Mouse (Mus musculus) liver, embryonic 15.5 days (tissue): ENCODE results near the gene Reep1. TPM values are rescaled to one million over a fixed set of nuclear protein-coding genes. Genes with fewer than 3 reads are reported as not detected.

ENCODE experiments used
- ATAC-seq: fragments of 200-750 bp; cut with Nextera tagmentation; 2 replicates; pipeline ENCODE4 v1.8.0; 2017; ENCODE audit warnings: moderate number of reproducible peaks, mild to moderate bottlenecking, moderate library complexity; ENCODE audit not compliant: insufficient read depth
- H3K27ac ChIP-seq: fragments of 300-500 bp; sonication (generic); replicated peaks from 2 replicates; pipeline ENCODE4 v1.5.1; 2015; ENCODE audit warnings: mild to moderate bottlenecking, inconsistent platforms
- H3K27me3 ChIP-seq: fragments of 300-500 bp; sonication (generic); 2 replicates; pipeline ENCODE4 v1.6.1; 2015; ENCODE audit warnings: mild to moderate bottlenecking, inconsistent platforms
- H3K36me3 ChIP-seq: fragments of 300-500 bp; sonication (generic); replicated peaks from 2 replicates; pipeline ENCODE4 v1.6.1; 2015; ENCODE audit warnings: moderate library complexity, mild to moderate bottlenecking, inconsistent platforms
- H3K4me1 ChIP-seq: fragments of 300-500 bp; sonication (generic); replicated peaks from 2 replicates; pipeline ENCODE4 v1.6.1; 2015; ENCODE audit warnings: inconsistent platforms
- H3K4me2 ChIP-seq: fragments of 300-500 bp; sonication (generic); 2 replicates; pipeline ENCODE4 v1.6.1; 2015; ENCODE audit warnings: moderate library complexity, mild to moderate bottlenecking, inconsistent platforms
- H3K4me3 ChIP-seq: fragments of 300-500 bp; sonication (generic); replicated peaks from 2 replicates; pipeline ENCODE4 v1.5.1; 2015; ENCODE audit warnings: mild to moderate bottlenecking, inconsistent platforms
- H3K9ac ChIP-seq: fragments of 300-500 bp; sonication (generic); 2 replicates; pipeline ENCODE4 v1.6.1; 2015; ENCODE audit warnings: moderate library complexity, mild to moderate bottlenecking, inconsistent platforms
- H3K9me3 ChIP-seq: fragments of 300-500 bp; sonication (generic); replicated peaks from 2 replicates; pipeline ENCODE4 v1.6.1; 2016; ENCODE audit warnings: inconsistent platforms
- WGBS: fragments of 180-500 bp; shearing (Covaris S2); methylation state at CpG from one replicate; pipeline ENCODE4 v1.1.7; 2015; ENCODE audit warnings: mixed read lengths; ENCODE audit not compliant: insufficient replicate concordance; 5-methylcytosine and 5-hydroxymethylcytosine counted together
- polyA plus RNA-seq: library from polyadenylated mRNA; unstranded; fragments of >200 nt; fragmentation: Nextera tagmentation; extraction: Ambion mirVana; gene quantifications from 2 replicates; pipeline ENCODE4 v1.2.1, GENCODE M21; 2015

Gene Reep1
- polyA plus RNA-seq, 1 experiment from 2014 or later = 3.3 TPM

GRCm38 (mm10) chr6:71736101-71736500 lies 28.7 kb downstream of the Reep1 start:
- WGBS = 40% methylated on average over 5 of the region's 5 CpGs
- Histone ChIP-seq H3K4me2 (no peak overlapping the region), H3K4me1 (peaks cover 4% of the 10 kb centered on the region; the same call in 1 of the 2 replicates), H3K27me3 (no peaks in the 10 kb centered on the region), H3K36me3 (no peaks in the 10 kb centered on the region), H3K9me3 (no peaks in the 10 kb centered on the region), H3K4me3 (no peak overlapping the region), H3K9ac (no peak overlapping the region), H3K27ac (0 out of 2 replicates have a peak overlapping the region, but pooled peaks have one; percentile 29)
- ATAC-seq = no peak

- peak; percentile 40; the same call in 1 of the 2 replicates for ATAC-seq
- 51% methylated on average over 8 of the region's 8 CpGs for WGBS
- no peaks in the 10 kb centered on the region for H3K27me3 ChIP-seq
These were observed 29.8 kb downstream of the Reep1 start for GRCm38 (mm10) chr6:71737202-71737601.

GRCm38 (mm10) chr6:71738611-71739010 lies 31.2 kb downstream of the Reep1 start:
- H3K27ac ChIP-seq = no peak overlapping the region
- H3K4me1 ChIP-seq = peaks cover 4% of the 10 kb centered on the region; the same call in 1 of the 2 replicates
- ATAC-seq = no peak
- no peaks in the 10 kb centered on the region for H3K36me3 ChIP-seq
- H3K9ac ChIP-seq = no peak overlapping the region
- H3K4me3 ChIP-seq = no peak overlapping the region
- no peaks in the 10 kb centered on the region for H3K9me3 ChIP-seq
- no peak overlapping the region for H3K4me2 ChIP-seq
- 51% methylated on average over 4 of the region's 4 CpGs for WGBS
- H3K27me3 ChIP-seq = no peaks in the 10 kb centered on the region

More at GRCm38 (mm10) chr6:71737202-71737601, 29.8 kb downstream of the Reep1 start:
- Histone ChIP-seq H3K9me3 (no peaks in the 10 kb centered on the region), H3K4me2 (no peak overlapping the region), H3K4me3 (no peak overlapping the region), H3K27ac (no peak overlapping the region), H3K4me1 (peaks cover 4% of the 10 kb centered on the region; the same call in 1 of the 2 replicates), H3K9ac (no peak overlapping the region), H3K36me3 (no peaks in the 10 kb centered on the region)

GRCm38 (mm10) chr6:71740921-71741320 lies 33.6 kb downstream of the Reep1 start:
- no peak for ATAC-seq
- WGBS = 64% methylated on average over 13 of the region's 13 CpGs

GRCm38 (mm10) chr6:71741998-71742636 lies 34.8 kb downstream of the Reep1 start:
- WGBS = 45% methylated on average over 6 of the region's 6 CpGs
- no peaks in the 10 kb centered on the region for H3K9me3 ChIP-seq
- H3K36me3 ChIP-seq = no peaks in the 10 kb centered on the region
- ATAC-seq = no peak
- no peak overlapping the region for H3K27ac ChIP-seq
- H3K4me1 ChIP-seq = no peaks in the 10 kb centered on the region
- H3K27me3 ChIP-seq = no peaks in the 10 kb centered on the region
- no peak overlapping the region for H3K9ac ChIP-seq
- no peak overlapping the region for H3K4me3 ChIP-seq
- H3K4me2 ChIP-seq = no peak overlapping the region

More at GRCm38 (mm10) chr6:71740921-71741320, 33.6 kb downstream of the Reep1 start:
- no peaks in the 10 kb centered on the region for H3K36me3 ChIP-seq
- H3K27me3 ChIP-seq = no peaks in the 10 kb centered on the region
- no peak overlapping the region for H3K27ac ChIP-seq
- no peak overlapping the region for H3K4me2 ChIP-seq
- H3K4me3 ChIP-seq = no peak overlapping the region
- no peak overlapping the region for H3K9ac ChIP-seq
- 0 out of 2 replicates have a peak, but pooled peaks cover under 1% of the 10 kb centered on the region for H3K4me1 ChIP-seq
- H3K9me3 ChIP-seq = no peaks in the 10 kb centered on the region

GRCm38 (mm10) chr6:71744934-71745333 lies 37.6 kb downstream of the Reep1 start:
- no peaks in the 10 kb centered on the region for H3K36me3 ChIP-seq
- no peak for ATAC-seq
- H3K4me3 ChIP-seq = no peak overlapping the region
- H3K27me3 ChIP-seq = no peaks in the 10 kb centered on the region
- H3K9ac ChIP-seq = no peak overlapping the region
- WGBS = 54% methylated on average over 6 of the region's 6 CpGs
- H3K4me2 ChIP-seq = no peak overlapping the region
- H3K9me3 ChIP-seq = no peaks in the 10 kb centered on the region
- no peaks in the 10 kb centered on the region for H3K4me1 ChIP-seq
- no peak overlapping the region for H3K27ac ChIP-seq

GRCm38 (mm10) chr6:71745482-71746234 lies 38.3 kb downstream of the Reep1 start:
- H3K27ac ChIP-seq = no peak overlapping the region
- 67% methylated on average over 9 of the region's 9 CpGs for WGBS

GRCm38 (mm10) chr6:71746246-71746645 lies 38.9 kb downstream of the Reep1 start:
- Histone ChIP-seq H3K27me3 (no peaks in the 10 kb centered on the region), H3K4me2 (no peak overlapping the region), H3K36me3 (no peaks in the 10 kb centered on the region), H3K9me3 (no peaks in the 10 kb centered on the region), H3K9ac (no peak overlapping the region), H3K4me3 (no peak overlapping the region), H3K27ac (no peak overlapping the region), H3K4me1 (no peaks in the 10 kb centered on the region)
- 48% methylated on average over 1 of the region's 1 CpGs for WGBS
- no peak for ATAC-seq

More at GRCm38 (mm10) chr6:71745482-71746234, 38.3 kb downstream of the Reep1 start:
- H3K4me2 ChIP-seq = no peak overlapping the region
- H3K36me3 ChIP-seq = no peaks in the 10 kb centered on the region
- no peaks in the 10 kb centered on the region for H3K9me3 ChIP-seq
- H3K9ac ChIP-seq = no peak overlapping the region
- H3K27me3 ChIP-seq = no peaks in the 10 kb centered on the region
- ATAC-seq = no peak
- H3K4me3 ChIP-seq = no peak overlapping the region
- no peaks in the 10 kb centered on the region for H3K4me1 ChIP-seq

GRCm38 (mm10) chr6:71746846-71747245 lies 39.5 kb downstream of the Reep1 start:
- whole genome bisulfite sequencing = 51% methylated on average over 8 of the region's 8 CpGs
- Histone ChIP-seq H3K4me2 (no peak overlapping the region), H3K4me3 (no peak overlapping the region), H3K27ac (no peak overlapping the region), H3K27me3 (no peaks in the 10 kb centered on the region), H3K9me3 (no peaks in the 10 kb centered on the region), H3K9ac (no peak overlapping the region), H3K36me3 (no peaks in the 10 kb centered on the region), H3K4me1 (no peaks in the 10 kb centered on the region)
- no peak for ATAC-seq

- Histone ChIP-seq H3K9ac (no peak overlapping the region), H3K27ac (no peak overlapping the region), H3K4me2 (no peak overlapping the region), H3K9me3 (no peaks in the 10 kb centered on the region), H3K36me3 (no peaks in the 10 kb centered on the region), H3K4me3 (no peak overlapping the region), H3K27me3 (no peaks in the 10 kb centered on the region), H3K4me1 (no peaks in the 10 kb centered on the region)
- no peak for ATAC-seq
- 15% methylated on average over 2 of the region's 2 CpGs for whole genome bisulfite sequencing
These were observed 44.2 kb downstream of the Reep1 start for GRCm38 (mm10) chr6:71751602-71752001.

GRCm38 (mm10) chr6:71752791-71753464 lies 45.6 kb downstream of the Reep1 start:
- Histone ChIP-seq H3K27ac (no peak overlapping the region), H3K4me1 (0 out of 2 replicates have a peak, but pooled peaks cover 8% of the 10 kb centered on the region), H3K4me3 (no peak overlapping the region), H3K4me2 (no peak overlapping the region), H3K9me3 (no peaks in the 10 kb centered on the region), H3K27me3 (no peaks in the 10 kb centered on the region), H3K36me3 (no peaks in the 10 kb centered on the region), H3K9ac (no peak overlapping the region)
- no peak for ATAC-seq
- 70% methylated on average over 7 of the region's 7 CpGs for WGBS
